Mouse (Mus musculus): ENCODE data around the gene Snapc1. TPM values are rescaled to one million over a fixed set of nuclear protein-coding genes. Genes with fewer than 3 reads are reported as not detected.

Snapc1 gene
- polyA plus RNA-seq (2014; fragmentation: Illumina TruSeq; extraction: RNeasy Lipid Tissue Mini Kit (QIAGEN cat#74804); ENCODE audit: low read depth, low replicate concordance) = 19.5 TPM

GRCm38 (mm10) chr12:73964291-73965281 is at the start of gene Snapc1:
Gene Snapc1, plus strand, starts transcription at chr12:73964481.

GRCm38 (mm10) chr12:73937353-73937752 is 26.9 kb upstream of the Snapc1 start, which contains the start of gene Gm49321:
Gene Gm49321, plus strand, starts transcription at chr12:73937653.

GRCm38 (mm10) chr12:73997297-73998127 is 33.2 kb downstream of the Snapc1 start, which contains the start of gene Syt16:
Gene Syt16, plus strand, starts transcription at chr12:73997661.

Other genes starting within 250 kb of the Snapc1 start
- 133 TPM for gene Hif1a, start 63.1 kb upstream of the Snapc1 start, polyA plus RNA-seq (2014; fragmentation: Illumina TruSeq; extraction: RNeasy Lipid Tissue Mini Kit (QIAGEN cat#74804); ENCODE audit: low read depth, low replicate concordance)
- not detected for gene Gm49321, start 26.8 kb upstream of the Snapc1 start, polyA plus RNA-seq (2014; fragmentation: Illumina TruSeq; extraction: RNeasy Lipid Tissue Mini Kit (QIAGEN cat#74804); ENCODE audit: low read depth, low replicate concordance)
- 0.58 TPM for gene Syt16, start 33.2 kb downstream of the Snapc1 start, polyA plus RNA-seq (2014; fragmentation: Illumina TruSeq; extraction: RNeasy Lipid Tissue Mini Kit (QIAGEN cat#74804); ENCODE audit: low read depth, low replicate concordance)

Measured in adrenal gland, adult 10 weeks (tissue).